Mouse (Mus musculus) large intestine, adult 2 months (tissue): Measurements from ENCODE around the gene Deaf1. TPM values are rescaled to one million over a fixed set of nuclear protein-coding genes. Genes with fewer than 3 reads are reported as not detected.
"Not testable (repeated sequence)": the region's sequence is repeated elsewhere in the genome, so short reads cannot be mapped to it uniquely, and the experiment has no call there.

ENCODE experiments used
- DNase-seq: peaks from one replicate; pipeline ENCODE4 v3.0.0-alpha.2; 2012; ENCODE audit warnings: low read depth, low spot score
- WGBS: fragments of 180-500 bp; shearing (Covaris S2); methylation state at CpG from one replicate; pipeline ENCODE4 v1.1.7; 2018; 5-methylcytosine and 5-hydroxymethylcytosine counted together
- polyA plus RNA-seq: library from polyadenylated mRNA; depleted of rRNA; stranded (reverse); fragments of >200 nt; gene quantifications from 2 replicates; pipeline ENCODE4 v1.2.3, GENCODE M21; 2012; rRNA removed

Gene Deaf1
- polyA plus RNA-seq, 1 experiment, result 17.5 TPM

- DNase-seq, result no peak
- 60% methylated on average over 24 of the region's 24 CpGs for WGBS
Measured at GRCm38 (mm10) chr7:141268466-141269272, 58.8 kb downstream of the Deaf1 start.

DNA sequence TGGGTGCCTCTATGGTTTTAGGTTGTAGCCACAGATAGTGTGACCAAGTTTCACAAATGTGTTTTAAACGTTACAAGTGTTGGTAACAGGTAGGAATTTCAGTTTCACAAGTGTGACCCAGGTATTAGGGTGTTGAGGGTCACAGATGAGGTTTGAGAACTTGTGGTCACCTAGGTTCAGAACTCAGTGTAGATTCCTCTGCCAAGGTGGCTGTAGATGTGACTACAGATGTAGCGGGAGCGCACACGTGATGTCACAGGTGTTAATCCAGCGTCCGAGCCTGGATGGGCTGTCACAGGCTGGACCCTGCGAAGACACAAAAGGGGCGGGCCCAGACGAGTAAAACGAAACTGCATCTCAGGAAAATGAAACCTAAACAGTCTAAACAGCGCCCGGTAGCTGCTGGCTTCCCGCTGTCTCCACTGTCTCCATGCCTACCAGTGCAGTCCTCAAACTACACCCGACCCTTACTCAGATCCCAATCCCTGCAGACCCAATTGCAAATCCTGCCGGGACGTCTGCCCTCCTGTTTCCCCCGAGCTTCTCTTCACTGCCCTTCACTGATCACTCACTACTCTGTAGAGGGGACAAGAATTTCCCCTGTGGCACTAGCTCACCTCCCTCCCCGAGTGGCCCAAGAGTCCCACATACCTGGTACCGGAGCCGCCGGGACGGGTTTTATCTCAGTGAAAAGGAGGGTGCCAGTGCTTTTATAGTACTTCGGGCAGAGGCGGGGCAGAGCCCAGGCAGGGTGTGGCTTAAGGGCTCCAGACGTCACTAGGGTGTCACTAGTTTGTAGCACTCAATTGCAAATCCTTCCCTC, 61.5 kb downstream of the Deaf1 start, which contains the start of gene Irf7:
TSS of gene Irf7 (minus strand) at position 743 of the 823 bp plus-strand sequence.
- 2% methylated on average over 25 of the region's 25 CpGs for WGBS
- DNase-seq, result peak; percentile 50

GRCm38 (mm10) chr7:141265411-141265738, 62.1 kb downstream of the Deaf1 start:
- 41% methylated on average over 11 of the region's 11 CpGs for WGBS
- DNase-seq, result no peak

- DNase-seq, result no peak
- WGBS, result 21% methylated on average over 12 of the region's 12 CpGs
Measured at GRCm38 (mm10) chr7:141264761-141265410, 62.6 kb downstream of the Deaf1 start.

DNA sequence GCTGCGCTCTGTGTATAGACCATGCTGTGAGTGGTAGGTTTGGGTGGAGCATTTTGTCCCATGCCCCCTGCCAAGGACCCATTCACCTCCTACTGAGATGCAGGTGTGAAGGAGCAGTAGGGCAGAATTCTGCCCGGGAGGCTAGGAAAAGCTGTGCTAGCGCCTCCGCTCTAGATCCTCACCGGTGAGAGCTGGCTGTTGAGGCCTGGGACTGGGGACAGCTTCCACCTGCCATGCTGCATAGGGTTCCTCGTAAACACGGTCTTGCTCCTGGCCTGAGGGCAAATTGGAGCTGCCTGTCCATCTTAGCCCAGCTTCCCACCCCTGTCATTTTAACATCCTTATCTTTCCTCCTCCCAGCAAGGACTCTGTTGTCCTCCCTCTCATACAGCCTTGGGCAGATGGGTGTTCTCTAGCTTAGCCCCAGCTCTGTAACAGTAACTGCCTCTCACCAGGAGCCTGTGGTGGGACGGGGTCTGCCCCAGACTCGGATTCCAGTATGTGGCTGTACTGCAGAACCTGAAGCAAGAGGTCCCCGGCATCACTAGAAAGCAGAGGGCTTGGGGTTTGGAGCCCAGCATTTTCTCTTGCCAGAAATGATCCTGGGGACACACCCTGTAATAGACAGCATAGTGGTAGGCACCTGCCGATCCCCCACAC, 63.3 kb downstream of the Deaf1 start:
- 70% methylated on average over 11 of the region's 11 CpGs for WGBS
- no peak for DNase-seq

DNA sequence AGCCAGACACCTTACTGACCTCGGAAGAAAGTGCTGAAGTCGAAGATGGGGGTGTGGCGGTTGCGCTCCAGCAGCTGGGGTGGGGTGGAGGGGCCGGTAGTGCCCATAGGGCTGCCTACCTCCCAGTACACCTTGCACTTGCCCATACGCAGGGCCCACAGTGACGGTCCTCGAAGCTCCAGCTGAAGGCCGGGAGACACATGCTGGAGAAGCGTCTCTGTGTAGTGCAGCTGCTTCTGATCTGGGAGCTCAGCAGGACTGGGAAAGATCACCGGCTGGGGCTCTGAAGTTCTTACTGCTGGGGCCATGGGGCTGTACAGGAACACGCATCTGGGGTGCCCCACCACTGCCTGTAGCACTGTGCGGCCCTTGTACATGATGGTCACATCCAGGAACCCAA, 63.9 kb downstream of the Deaf1 start:
- 85% methylated on average over 13 of the region's 13 CpGs for WGBS
- no peak for DNase-seq

DNA sequence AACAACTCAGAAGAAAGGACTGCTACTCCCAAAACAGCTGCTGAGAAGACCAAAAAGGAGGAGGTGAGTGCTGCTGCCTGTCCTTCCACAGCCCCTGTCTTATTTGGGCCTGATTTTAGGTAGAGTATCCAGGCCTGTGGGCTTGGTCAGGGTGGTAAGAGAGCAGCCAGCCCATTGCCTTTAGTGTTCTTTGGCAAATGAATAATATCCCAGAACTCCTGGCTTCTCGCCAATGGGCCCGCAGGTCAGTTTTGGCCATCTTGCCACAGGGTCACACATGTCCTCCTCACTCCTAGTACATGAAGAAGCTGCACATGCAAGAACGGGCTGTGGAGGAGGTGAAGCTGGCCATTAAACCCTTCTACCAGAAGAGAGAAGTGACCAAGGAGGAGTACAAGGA, 66.0 kb downstream of the Deaf1 start:
- WGBS, result 82% methylated on average over 3 of the region's 3 CpGs
- no peak for DNase-seq

DNA sequence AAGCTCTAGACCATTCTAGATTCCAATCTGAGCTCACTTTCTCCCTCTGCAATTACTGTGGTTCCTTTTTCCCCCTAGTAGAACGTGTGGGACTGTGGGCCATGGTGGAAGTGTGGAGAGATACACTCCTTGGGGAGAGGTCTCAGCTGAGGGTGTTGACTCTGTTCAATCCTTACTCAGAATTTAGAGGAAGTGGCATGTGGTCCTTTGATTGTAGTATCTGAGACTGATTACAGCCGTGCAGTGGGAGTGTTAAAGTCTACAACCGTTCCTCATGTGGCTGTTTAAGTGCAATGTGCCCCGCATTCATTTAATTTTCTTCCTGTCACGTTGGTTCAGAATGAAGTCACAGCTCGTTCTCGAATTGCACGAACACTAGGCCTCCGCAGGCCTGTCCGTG, 71.3 kb downstream of the Deaf1 start:
- WGBS, result 90% methylated on average over 10 of the region's 10 CpGs
- DNase-seq, result no peak

DNA sequence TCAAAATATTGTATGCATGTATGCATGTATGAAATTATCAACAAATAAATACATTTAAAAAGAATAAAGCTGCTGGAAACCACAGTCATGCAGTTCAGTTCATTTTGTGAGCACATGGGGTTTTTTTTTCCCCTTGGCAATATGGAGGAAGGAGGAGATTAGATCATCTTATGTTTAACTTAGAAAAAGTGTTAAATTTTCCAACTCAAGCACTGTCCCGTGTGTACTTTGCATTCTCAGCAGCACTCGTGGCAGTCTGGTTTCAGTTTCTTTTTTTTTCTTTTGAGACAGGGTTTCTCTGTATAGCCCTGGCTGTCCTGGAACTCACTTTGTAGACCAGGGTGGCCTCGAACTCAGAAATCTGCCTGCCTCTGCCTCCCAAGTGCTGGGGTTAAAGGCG, 77.0 kb downstream of the Deaf1 start:
- 75% methylated on average over 4 of the region's 4 CpGs for WGBS
- not testable (repeated sequence) for DNase-seq

Other genes with a start within 250 kb of the Deaf1 start
- gene Pkp3, start 249.5 kb downstream of the Deaf1 start, polyA plus RNA-seq, result 101 and 143 TPM in 2 replicates
- gene Sigirr, start 227.1 kb downstream of the Deaf1 start, polyA plus RNA-seq, result 41.3 and 41.8 TPM in 2 replicates
- gene Ano9, start 209.9 kb downstream of the Deaf1 start, polyA plus RNA-seq, result 143 and 205 TPM in 2 replicates
- 23.6 and 28.1 TPM in 2 replicates for gene Ptdss2, start 205.3 kb downstream of the Deaf1 start, polyA plus RNA-seq
- 146 and 149 TPM in 2 replicates for gene Rnh1, start 154.8 kb downstream of the Deaf1 start, polyA plus RNA-seq
- gene Hras, start 133.7 kb downstream of the Deaf1 start, polyA plus RNA-seq, result 82.1 and 91.7 TPM in 2 replicates
- 5.4 and 7.2 TPM in 2 replicates for gene Lrrc56, start 133.5 kb downstream of the Deaf1 start, polyA plus RNA-seq
- 7.2 and 9.4 TPM in 2 replicates for gene Lmntd2, start 113.6 kb downstream of the Deaf1 start, polyA plus RNA-seq
- gene Rassf7, start 111.8 kb downstream of the Deaf1 start, polyA plus RNA-seq, result 143 and 153 TPM in 2 replicates
- 23.1 and 24.7 TPM in 2 replicates for gene Phrf1, start 98.9 kb downstream of the Deaf1 start, polyA plus RNA-seq
- gene Irf7, start 61.2 kb downstream of the Deaf1 start, polyA plus RNA-seq, result 159 and 210 TPM in 2 replicates
- 611 and 677 TPM in 2 replicates for gene Cdhr5, start 50.9 kb downstream of the Deaf1 start, polyA plus RNA-seq
- 226 and 321 TPM in 2 replicates for gene Sct, start 48.6 kb downstream of the Deaf1 start, polyA plus RNA-seq
- 0.08 and 0.21 TPM in 2 replicates for gene Drd4, start 35.7 kb downstream of the Deaf1 start, polyA plus RNA-seq
- 33.3 and 37.2 TPM in 2 replicates for gene Tmem80, start within 50 bp of the Deaf1 start, polyA plus RNA-seq
- 314 and 414 TPM in 2 replicates for gene Eps8l2, start 11.2 kb upstream of the Deaf1 start, polyA plus RNA-seq
- 554 and 560 TPM in 2 replicates for gene Taldo1, start 64.5 kb upstream of the Deaf1 start, polyA plus RNA-seq
- 54.0 and 56.7 TPM in 2 replicates for gene Gatd1, start 86.4 kb upstream of the Deaf1 start, polyA plus RNA-seq
- gene Cend1, start 101.8 kb upstream of the Deaf1 start, polyA plus RNA-seq, result 2.0 and 2.9 TPM in 2 replicates
- 214 and 297 TPM in 2 replicates for gene Slc25a22, start 110.2 kb upstream of the Deaf1 start, polyA plus RNA-seq
- gene Pidd1, start 116.3 kb upstream of the Deaf1 start, polyA plus RNA-seq, result 13.0 and 17.0 TPM in 2 replicates
- gene Rplp2, start 119.7 kb upstream of the Deaf1 start, polyA plus RNA-seq, result 642 and 693 TPM in 2 replicates
- gene Pnpla2, start 127.5 kb upstream of the Deaf1 start, polyA plus RNA-seq, result 185 and 198 TPM in 2 replicates
- gene Cracr2b, start 133.4 kb upstream of the Deaf1 start, polyA plus RNA-seq, result 38.6 and 41.4 TPM in 2 replicates
- 255 and 294 TPM in 2 replicates for gene Cd151, start 139.7 kb upstream of the Deaf1 start, polyA plus RNA-seq
- gene Polr2l, start 147.4 kb upstream of the Deaf1 start, polyA plus RNA-seq, result 40.0 and 43.9 TPM in 2 replicates
- 19.5 and 21.6 TPM in 2 replicates for gene Tspan4, start 147.6 kb upstream of the Deaf1 start, polyA plus RNA-seq
- gene Chid1, start 212.2 kb upstream of the Deaf1 start, polyA plus RNA-seq, result 31.5 and 37.0 TPM in 2 replicates
- 66.6 and 81.1 TPM in 2 replicates for gene Ap2a2, start 234.5 kb upstream of the Deaf1 start, polyA plus RNA-seq